Mouse (Mus musculus): ENCODE results near the gene Cdc40. TPM values are rescaled to one million over a fixed set of nuclear protein-coding genes. Genes with fewer than 3 reads are reported as not detected.

Cdc40 gene
- 19.6 TPM for polyA plus RNA-seq (2014; fragmentation: Illumina TruSeq; extraction: RNeasy Lipid Tissue Mini Kit (QIAGEN cat#74804); ENCODE audit: low read depth, low replicate concordance)

DNA sequence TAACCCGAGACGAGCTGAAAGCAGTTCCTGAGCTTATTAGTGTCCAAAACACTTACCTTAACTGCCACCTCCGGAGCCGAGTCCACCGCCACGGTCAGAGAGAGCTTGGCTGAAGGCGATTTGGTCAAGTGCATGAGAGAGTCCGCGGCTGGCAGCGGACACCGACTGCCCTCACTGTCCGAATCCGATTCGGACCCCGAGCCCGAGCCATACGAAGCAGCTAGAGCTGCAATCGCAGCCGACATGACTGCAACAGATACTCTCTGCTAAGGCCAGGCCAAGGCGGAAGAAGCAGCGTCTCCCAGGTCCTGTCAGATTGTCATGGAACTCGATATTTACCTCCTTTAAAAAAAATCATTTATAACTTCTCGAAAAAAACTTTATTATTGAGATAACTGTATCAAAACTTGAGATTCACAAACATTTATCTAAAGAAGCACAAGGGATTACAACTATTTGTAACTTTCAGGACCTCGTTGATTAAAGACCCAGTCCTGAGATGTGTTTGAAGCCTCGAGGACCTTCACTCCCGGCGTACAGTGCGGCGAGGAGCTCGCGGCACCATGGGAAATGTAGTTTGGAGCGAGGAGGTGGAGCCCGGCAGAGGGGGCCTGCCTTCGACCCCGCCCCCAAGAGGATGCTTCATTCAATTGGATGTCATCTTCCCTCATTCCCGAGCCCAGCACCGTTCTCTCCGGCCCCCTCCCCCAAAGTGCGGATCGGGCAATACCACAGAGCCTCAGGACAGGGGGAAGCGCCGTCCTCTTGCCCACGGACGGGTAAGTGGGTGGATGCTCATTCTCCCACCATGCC lies at the start of gene Cdc40, which contains the start of gene Wasf1:
Gene Cdc40, minus strand, starts transcription at position 481 of the 813 bp plus-strand sequence.
Gene Wasf1, plus strand, starts transcription at position 645 of the 813 bp plus-strand sequence.

Other genes starting within 250 kb of the Cdc40 start
- gene Mettl24, start 200.0 kb downstream of the Cdc40 start, polyA plus RNA-seq (2014; fragmentation: Illumina TruSeq; extraction: RNeasy Lipid Tissue Mini Kit (QIAGEN cat#74804); ENCODE audit: low read depth, low replicate concordance) = 0.89 TPM
- 0.34 TPM for gene Wasf1, start 164 bp upstream of the Cdc40 start, polyA plus RNA-seq (2014; fragmentation: Illumina TruSeq; extraction: RNeasy Lipid Tissue Mini Kit (QIAGEN cat#74804); ENCODE audit: low read depth, low replicate concordance)
- not detected for gene Gpr6, start 189.0 kb upstream of the Cdc40 start, polyA plus RNA-seq (2014; fragmentation: Illumina TruSeq; extraction: RNeasy Lipid Tissue Mini Kit (QIAGEN cat#74804); ENCODE audit: low read depth, low replicate concordance)